Mouse (Mus musculus) myocyte (in vitro differentiated cells): ENCODE results near the gene Epb41l4b.

Experiments used
- E2F4 ChIP-seq: IDR thresholded peaks from one replicate; pipeline ENCODE4 v1.6.1; 2011; ENCODE audit warnings: mild to moderate bottlenecking, control low read depth, moderate library complexity; ENCODE audit not compliant: insufficient read depth
- MAX ChIP-seq: IDR thresholded peaks from one replicate; pipeline ENCODE4 v1.6.1; 2011; ENCODE audit warnings: low read depth, mild to moderate bottlenecking, control low read depth
- MYOD1 ChIP-seq, 3 experiments: IDR thresholded peaks; one replicate each; pipeline ENCODE4 v1.6.1; 2011; ENCODE audit warnings: control low read depth in 2 of 3, low read depth in 2 of 3, mild to moderate bottlenecking in 2 of 3, moderate library complexity in 1 of 3; ENCODE audit not compliant: insufficient read length in 2 of 3, control insufficient read depth in 1 of 3
- MYOG ChIP-seq, 3 experiments: IDR thresholded peaks; one replicate each; pipeline ENCODE4 v1.6.1; 2011; ENCODE audit warnings: control low read depth in 2 of 3, low read depth in 2 of 3, mild to moderate bottlenecking in 2 of 3; ENCODE audit not compliant: insufficient read length in 2 of 3, control insufficient read depth in 1 of 3, insufficient read depth in 1 of 3
- POLR2A ChIP-seq: IDR thresholded peaks from one replicate; pipeline ENCODE4 v1.6.1; 2011; ENCODE audit warnings: low read depth, mild to moderate bottlenecking, control low read depth, moderate library complexity; ENCODE audit not compliant: insufficient read length
- POLR2AphosphoS2 ChIP-seq: IDR thresholded peaks from one replicate; pipeline ENCODE4 v1.6.1; 2011; ENCODE audit warnings: low read depth, control low read depth; ENCODE audit not compliant: insufficient read length
- TCF12 ChIP-seq: IDR thresholded peaks from one replicate; pipeline ENCODE4 v1.6.1; 2011; ENCODE audit warnings: mild to moderate bottlenecking, control low read depth; ENCODE audit not compliant: poor library complexity, insufficient read depth, severe bottlenecking
- TCF3 ChIP-seq: IDR thresholded peaks from one replicate; pipeline ENCODE4 v1.6.1; 2011; ENCODE audit warnings: low read depth, control low read depth; ENCODE audit not compliant: insufficient read length
- USF1 ChIP-seq: IDR thresholded peaks from one replicate; pipeline ENCODE4 v1.6.1; 2011; ENCODE audit warnings: low read depth, mild to moderate bottlenecking, control low read depth, moderate library complexity

DNA sequence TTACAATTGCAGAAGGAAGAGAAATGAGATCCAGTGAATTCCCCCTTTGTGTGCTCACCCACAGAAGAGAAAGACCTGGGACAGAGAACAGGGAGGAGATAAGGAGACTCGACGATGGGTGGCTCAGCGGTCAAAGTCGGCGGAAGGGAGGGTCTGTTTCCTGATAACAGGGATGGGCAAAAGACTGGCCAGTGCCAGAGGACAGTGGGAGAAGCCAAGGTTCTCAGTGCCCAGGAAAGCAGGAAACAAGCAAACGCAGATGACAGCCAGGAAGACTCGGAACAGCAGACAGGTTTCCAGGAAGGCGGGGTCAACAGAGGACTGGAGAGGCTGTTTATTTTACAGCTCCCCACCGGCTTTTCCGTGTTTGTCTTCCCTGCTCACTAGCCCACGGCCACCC lies 20.2 kb downstream of the Epb41l4b start:
- TF ChIP-seq E2F4 (no peak), POLR2AphosphoS2 (no peak), POLR2A (no peak), USF1 (no peak), MYOD1 (IDR thresholded peaks at IDR 0.05; ENCODE audit: control insufficient read depth in 1 of 3, insufficient read length in 2 of 3, low read depth in 2 of 3) (no peak), MAX (no peak), TCF3 (no peak), TCF12 (no peak), MYOG (IDR thresholded peaks at IDR 0.05; ENCODE audit: control insufficient read depth in 1 of 3, insufficient read depth in 1 of 3, insufficient read length in 2 of 3, low read depth in 2 of 3) (no peak)
